Mouse (Mus musculus) brain, adult 2 months (tissue): ENCODE data around the gene Fcer2a.
A peak's percentile ranks its signal among the peaks of the same experiment; 100 is the strongest.

Experiments used
- DNase-seq: peaks from one replicate; pipeline ENCODE4 v3.0.0; 2011; ENCODE audit warnings: low read depth, low spot score

Gene Fcer2a

DNA sequence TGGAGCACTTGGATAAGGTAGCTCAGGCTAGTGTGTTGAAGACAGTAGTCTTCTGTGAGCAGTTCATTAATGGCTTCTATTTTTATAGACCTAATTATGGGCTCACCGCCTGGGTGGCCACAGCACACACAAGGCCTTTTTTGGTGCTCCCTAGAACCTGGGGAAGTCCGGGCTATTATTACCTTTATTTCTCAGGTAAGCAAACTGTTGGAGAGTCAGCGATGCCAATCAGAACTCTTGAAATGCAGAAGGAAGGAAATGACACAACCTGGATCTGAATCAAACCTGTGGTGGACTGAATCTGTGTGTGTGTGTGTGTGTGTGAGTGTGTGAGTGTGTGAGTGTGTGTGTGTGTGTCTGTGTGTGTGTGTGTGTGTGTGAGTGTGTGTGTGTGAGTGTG lies at the start of gene Fcer2a:
Gene Fcer2a, minus strand, starts transcription at position 55 of the 400 bp plus-strand sequence.
- no peak for DNase-seq

DNA sequence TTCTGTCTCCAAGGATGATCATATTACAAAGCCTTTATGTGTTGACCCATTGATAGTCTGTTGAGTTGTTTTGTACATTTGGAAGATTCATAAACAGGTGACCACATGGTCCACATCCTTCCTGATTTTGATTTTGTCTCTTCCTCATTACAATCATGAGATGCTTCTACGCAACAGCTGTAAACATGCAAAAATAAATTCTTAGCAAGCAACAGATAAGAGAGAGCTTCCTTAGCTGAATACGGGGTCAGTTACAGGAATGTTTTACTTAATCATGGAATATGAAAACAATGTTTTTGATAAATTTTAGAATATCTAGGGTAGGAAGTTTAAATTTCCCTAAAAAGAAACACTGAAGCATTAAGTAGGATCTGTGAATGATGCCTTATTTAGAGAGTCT lies 43.0 kb upstream of the Fcer2a start:
- no peak for DNase-seq

DNA sequence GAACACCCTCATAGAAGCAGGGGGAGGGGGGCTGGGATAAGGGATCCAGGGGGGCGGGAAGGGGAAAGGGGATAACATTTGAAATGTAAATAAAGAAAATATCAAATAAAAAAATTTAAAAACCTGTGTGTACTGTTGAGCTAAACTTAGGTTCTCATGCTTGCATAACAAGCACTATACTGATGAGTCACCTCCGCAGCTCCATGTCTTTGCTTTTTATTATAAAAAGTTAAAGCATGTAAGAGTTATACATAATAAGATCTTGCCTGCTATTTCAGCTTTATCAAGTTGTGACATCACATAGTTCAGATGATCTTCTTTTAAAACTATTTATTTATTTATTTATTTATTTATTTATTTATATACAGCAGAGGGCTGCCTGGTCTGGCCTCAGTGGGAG lies 41.6 kb upstream of the Fcer2a start:
- DNase-seq, result peak; percentile 48

DNA sequence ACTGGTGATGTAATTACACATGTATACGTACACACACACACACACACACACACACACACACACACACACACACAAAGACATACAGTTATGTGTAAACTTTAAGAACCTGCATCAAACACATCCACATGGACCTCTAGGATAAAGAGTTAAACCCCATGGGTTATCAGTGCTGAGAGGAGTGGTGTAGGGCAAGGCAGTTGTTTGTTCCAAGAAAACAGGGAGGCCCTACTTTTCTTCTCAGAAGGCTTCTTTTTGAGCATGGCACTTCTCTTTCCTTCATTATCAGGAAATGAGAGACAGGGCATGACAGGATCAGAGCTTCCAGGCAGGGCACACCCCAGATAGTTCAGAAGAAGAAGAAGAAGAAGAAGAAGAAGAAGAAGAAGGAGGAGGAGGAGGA lies 40.1 kb upstream of the Fcer2a start:
- no peak for DNase-seq

DNA sequence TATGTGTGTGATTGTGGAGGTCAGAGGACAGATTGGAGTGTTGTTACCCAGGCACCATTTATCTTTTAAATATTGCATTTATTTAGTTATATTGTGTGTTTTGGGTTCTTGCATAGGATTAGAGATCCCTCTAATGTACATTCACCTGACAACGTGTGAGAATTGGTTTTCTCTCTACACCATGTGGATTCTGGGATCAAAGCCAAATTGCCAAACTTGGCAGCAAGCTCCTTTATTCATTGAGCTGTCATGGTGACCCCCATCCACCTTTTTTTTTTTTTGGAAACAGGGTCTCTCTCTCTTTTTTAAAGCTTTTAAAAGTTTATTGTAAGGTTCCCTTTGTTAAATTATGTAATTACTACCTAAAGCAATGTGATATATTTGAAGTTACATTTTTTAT lies 27.1 kb upstream of the Fcer2a start:
- DNase-seq, result no peak

DNA sequence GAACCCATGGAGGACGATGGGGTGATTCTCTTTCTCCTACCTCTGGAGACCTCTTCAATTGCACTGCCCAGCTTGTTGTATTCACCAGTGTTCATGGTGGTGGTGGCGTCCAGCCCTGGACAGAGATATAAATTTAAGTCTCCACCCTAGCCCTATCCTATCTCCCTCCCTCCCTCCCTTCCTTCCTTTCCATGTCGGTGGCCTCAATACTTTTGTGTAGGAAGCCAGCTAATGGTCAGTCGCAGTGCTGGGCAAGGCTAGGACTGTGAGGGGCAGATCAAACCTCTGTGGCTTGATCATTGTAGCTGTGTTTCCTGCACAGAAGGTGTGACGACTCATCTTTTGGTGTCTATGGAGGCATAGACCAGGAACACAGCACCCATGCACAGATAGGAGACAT lies 26.6 kb upstream of the Fcer2a start, which contains the start of gene Clec4g:
Gene Clec4g, minus strand, starts transcription at position 101 of the 400 bp plus-strand sequence.
- no peak for DNase-seq

DNA sequence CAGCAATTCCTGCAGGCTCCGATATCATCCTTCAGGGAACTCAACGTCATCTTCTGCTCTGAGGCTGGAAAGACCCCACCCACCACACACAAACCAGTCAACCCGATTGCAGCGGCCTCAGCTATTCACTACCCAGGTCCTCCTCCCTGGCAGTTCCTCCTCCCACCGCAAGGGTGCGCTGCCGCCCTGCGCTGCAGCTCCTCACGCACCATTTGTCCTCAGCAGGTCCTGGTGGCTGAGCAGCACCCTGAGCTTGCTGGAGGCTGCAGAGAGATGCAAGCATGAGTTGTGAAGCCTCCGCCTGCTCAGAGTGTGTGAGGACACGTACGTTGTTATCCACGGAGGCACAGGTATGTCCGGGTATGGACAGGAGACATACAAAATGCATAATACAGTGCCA lies 24.6 kb upstream of the Fcer2a start:
- DNase-seq, result peak; percentile 61

DNA sequence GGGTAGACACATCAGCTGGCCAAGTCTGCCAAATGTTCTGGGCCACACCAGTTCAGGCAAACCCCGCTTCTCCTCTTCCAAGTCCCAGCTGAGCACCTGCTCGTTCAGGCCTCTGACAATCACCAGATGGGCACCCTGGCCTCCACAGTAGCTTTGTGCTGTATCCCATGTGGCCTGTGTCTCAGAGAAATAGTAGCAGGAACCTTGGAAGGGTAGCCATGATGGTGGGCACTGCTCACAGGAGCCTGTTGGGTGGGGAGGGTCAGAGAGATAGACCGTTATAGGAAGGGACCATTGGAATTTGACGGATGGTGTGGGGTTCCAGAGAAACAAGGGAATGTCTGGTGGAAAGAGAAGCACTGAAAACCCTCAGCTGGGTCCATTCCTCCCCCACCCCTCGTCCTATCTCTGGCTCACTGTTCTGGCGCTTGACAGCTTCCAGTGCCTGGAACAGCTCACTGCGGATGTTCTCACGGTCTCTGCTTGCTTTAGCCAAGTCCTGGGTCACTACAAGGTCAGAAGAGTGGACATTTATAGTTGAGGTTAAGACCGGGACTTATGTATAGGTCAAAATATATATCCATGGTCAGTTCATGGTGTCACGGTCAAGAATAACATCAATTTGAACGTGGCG lies 23.5 kb upstream of the Fcer2a start:
- no peak for DNase-seq

DNA sequence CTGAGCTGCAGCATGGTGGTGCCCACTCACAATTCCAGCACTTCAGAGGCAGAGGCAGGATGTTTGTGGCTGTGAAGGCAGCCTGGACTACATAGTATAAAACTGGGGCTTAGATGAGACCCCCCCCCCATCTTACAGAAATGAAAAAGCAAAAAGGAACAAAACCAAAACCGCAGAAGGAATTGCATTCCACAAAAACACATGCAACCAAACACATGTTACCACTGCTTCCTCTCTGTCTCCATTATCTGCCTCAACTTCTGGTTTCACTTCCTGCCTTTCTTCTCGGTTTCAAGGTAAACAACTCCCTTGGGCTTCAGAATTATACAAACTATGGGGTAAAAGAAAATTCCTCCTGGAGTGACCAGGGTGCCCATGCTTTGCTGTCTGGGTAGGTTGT lies 17.7 kb upstream of the Fcer2a start:
- DNase-seq, result peak; percentile 2

DNA sequence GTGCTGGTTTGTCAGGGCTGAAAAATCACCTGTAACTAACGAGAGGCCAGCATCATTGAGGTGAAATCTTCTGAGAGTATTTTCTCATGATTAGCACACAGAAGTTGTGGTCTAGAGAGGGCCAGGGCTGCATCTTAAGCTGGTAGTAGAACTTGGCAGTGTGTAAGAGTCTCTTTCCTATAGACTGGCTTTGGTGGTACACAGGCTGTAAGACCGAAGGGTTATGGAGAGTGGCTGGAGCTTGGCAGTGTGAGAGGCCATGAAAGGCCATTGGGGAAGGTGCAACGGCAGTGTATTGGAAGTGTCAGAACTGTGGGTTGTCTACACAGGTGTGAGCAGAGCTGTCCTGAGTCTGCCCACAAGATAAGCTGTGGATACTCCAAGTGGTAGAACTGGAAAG lies 16.3 kb upstream of the Fcer2a start:
- no peak for DNase-seq

DNA sequence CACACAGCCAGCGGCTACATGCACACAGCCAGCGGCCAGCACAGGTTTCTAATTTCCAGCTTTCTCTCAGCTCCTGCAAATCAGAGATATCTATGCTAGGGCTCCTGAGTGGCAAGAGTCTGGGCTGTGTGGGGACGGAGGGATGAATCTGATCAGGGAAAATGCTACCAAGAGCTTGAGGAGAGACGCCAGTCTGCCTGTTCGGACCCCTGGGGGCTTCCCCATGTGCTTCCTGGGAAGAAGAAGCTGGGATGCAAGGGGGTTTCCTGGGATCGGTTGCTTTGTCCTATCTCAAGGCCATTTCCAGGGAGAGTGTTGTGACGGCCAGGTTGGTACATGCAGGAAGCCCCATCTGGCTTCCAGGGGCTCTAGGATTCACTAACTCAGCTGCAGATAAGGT lies 13.6 kb upstream of the Fcer2a start:
- DNase-seq, result no peak

DNA sequence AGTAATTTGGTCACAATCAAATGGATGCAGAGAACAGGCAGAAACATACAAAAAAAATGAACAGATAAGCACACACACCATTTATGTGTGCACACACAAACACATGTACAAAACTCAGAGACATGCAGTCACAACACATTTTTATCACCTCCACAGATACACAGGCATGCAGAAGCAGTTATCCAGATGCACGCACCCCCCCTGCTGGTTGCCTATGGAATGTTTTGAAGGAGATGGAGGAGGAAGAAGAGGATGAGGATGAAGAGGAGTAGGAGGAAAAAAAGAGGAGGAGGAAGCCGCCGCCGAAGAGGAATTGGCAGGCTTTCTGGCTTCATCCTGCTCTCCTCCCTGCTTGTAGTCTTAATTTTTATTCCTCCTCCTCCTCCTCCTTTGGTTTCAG lies 11.7 kb upstream of the Fcer2a start:
- DNase-seq, result peak; percentile 49

DNA sequence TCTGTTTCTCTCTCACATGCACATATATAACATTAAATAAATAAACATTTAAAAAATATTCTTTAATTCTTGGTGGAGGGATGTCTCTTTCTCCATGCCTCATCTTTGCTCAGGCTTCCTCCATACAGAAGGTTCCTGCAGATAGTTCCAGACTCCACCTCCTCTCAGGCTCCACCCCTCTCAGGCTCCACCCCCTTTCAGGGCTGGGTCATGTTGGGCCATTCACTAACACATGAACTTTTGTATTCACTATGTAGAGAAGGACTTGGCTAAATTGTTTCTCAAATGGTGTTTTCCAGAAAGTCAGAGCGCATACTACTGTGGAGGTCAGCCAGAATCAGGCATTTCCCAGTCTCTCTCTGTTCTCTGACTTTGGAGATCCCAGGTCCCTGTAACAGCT lies 7.5 kb upstream of the Fcer2a start:
- DNase-seq, result no peak

DNA sequence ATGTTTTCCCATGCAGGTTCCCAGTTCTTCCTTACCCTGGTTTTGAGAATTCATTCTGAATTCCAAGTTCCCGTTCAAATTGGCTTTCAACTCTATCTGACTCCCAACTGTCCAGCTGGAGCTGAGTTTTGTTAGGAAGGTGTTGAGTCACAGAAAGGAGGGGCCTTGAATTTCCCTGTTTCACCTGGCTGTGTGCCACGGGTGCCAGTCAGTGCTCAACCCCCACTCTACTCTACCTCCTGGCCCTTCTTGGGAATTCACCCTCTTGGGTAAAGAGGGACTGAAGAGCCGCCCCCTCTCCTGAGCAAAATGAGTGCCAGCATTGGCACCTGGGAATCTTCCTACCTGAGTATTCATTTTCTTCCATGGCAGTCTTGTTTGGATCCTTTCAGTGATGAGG lies 3.2 kb downstream of the Fcer2a start:
- DNase-seq, result no peak

DNA sequence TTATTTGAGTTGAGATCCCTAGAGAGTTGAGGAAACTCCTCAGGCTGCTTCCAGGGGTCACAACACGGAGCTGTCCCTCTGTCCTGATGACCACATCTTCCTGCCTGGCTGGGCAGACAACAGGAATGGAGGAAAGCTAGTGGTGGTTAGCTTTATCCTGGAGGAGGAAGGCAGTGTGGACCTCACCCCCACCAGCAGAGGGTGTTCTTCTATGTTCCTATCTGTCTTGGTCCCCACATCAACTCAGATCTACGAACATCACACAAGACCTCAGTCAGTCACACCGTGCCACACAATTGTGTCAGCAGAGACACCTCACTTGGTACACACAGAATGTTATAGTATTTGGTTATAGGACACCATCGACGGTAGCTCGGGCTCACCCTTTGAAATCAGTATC lies 6.4 kb downstream of the Fcer2a start:
- DNase-seq, result no peak

DNA sequence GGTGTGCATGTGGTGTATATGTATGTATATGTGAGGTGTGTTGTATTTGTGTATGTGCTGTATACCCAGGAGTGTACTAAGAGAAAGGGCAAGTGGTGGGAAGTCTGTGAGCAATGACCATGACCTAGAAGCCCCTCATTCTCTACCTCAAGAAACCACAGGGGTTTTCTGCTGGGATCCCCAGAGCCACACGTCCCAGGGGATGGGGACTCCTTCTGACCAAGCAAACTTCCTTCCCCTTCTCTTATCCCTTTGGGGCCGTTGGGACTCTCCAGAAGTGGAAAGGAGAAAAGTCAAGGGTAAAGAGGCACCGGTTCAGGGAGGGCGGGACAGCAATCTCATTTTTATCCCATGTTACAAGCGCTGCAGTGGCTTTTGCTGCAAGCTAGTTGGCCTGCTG lies 8.6 kb downstream of the Fcer2a start:
- no peak for DNase-seq

DNA sequence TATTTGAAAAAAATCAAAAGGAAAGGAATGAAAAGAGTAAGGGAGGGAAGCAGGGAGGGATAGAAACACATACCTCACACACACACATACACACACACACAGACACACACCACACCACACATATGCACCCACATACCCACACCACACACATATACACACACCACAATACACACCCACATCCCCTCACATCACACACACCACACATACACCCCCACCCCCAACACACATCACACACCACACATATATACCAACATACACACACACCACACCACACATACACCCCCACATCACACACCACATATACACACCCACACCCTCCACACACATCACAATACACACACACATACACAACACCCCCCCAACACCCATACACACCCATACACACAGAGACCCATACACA lies 9.4 kb downstream of the Fcer2a start:
- DNase-seq, result no peak

DNA sequence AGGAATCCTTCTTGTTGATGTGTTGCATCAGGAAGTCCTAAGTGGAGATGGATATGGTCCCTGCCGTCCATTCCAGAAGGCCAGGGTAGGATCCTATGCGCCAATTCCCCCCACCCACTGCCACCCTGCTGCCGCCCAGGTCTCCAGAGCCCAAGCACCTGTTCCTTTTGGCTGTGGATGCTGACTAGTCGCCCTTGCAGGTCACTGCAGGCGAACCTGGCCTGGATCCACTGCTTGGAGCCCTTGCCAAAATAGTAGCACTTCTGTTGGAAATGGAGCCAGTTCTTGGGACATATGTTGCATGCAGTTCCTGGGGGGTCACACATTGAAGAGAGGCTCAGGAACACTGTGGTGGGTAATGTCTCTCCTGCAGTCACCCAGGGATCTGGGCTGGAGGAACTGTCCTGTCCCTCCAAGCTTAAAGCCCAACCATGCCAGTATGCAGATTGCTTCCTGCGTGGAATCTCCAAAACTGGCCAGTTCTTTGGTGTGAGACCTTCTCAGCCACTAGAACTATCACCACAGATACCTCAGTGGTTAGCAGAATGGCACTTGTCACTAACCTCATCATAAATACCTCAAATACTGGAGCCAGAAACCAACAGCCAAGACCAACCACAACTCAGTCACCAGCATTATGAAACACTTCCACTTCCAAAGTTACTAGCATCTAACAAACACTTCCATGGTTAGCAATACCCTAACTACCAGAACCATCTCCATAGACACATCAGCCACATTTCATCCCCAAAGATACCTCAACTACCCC lies 10.4 kb downstream of the Fcer2a start:
- peak; percentile 88 for DNase-seq

DNA sequence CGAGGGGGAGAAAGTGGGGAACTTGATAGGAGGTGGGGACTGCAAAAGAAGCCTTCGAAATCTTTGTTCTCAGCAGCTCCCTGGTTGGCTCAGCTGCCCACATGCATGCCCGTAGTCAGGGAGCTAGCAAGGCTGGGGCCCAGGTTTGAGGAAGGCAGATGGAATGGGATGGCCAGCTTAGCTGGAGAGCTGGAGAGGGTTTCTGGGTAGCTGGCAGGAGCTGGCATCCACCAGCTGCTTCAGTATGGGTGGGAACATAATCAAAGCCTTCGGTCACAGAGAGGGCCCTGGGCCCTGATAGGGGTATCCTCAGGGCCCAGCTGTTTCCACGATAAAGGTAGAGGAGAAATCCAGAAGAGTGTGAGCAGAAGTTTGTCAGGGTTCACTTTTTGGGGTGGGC lies 11.5 kb downstream of the Fcer2a start:
- peak; percentile 38 for DNase-seq

DNA sequence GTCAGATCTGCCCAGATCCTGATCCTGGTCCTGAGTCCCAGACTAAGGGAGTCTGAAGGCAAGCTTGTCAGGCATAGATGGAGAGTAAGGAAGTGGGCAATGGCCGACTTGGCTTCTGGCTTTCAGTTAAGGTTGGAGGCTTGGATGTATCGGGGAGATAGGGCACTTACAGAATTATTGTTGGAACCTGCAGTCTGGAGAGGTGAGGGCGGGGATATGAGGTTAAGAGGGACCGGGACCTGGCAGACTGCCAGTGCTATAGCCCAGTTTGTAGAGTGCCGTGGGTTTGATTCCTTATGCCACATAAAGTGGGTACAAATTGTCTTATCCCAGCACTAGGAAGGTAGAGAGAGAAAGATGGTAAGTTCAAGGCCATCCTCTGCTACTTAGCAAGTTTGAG lies 14.3 kb downstream of the Fcer2a start:
- DNase-seq, result no peak

DNA sequence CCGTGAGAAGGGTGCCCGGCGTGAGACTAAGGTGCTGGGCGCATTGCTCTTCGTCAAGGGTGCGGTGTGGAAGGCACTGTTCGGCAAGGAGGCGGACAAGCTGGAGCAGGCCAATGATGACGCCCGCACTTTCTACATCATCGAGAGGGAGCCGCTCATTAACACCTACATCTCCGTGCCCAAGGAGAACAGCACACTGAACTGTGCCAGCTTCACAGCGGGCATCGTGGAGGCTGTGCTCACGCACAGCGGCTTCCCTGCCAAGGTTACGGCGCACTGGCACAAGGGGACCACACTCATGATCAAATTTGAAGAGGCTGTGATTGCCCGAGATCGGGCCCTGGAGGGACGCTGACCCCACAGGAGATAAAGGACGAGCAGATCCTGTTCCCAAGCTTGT lies 14.7 kb downstream of the Fcer2a start:
- DNase-seq, result peak; percentile 74

DNA sequence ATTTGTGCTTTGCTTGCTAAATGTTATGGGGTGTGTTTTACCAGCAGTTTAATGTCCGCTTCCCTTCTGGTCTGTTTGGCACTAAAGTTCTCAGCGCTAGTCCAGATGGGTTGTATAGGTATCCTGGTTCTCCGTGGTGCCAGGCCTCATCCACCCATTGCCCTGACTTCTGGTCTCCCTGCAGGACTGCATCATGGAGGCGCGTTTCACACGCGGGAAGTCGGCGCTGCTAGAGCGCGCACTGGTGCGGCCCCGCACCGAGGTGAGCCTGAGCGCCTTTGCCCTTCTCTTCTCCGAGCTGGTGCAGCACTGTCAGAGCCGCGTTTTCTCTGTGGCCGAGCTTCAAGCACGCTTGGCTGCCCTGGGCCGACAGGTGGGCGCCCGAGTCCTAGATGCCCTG lies 15.1 kb downstream of the Fcer2a start:
- no peak for DNase-seq

DNA sequence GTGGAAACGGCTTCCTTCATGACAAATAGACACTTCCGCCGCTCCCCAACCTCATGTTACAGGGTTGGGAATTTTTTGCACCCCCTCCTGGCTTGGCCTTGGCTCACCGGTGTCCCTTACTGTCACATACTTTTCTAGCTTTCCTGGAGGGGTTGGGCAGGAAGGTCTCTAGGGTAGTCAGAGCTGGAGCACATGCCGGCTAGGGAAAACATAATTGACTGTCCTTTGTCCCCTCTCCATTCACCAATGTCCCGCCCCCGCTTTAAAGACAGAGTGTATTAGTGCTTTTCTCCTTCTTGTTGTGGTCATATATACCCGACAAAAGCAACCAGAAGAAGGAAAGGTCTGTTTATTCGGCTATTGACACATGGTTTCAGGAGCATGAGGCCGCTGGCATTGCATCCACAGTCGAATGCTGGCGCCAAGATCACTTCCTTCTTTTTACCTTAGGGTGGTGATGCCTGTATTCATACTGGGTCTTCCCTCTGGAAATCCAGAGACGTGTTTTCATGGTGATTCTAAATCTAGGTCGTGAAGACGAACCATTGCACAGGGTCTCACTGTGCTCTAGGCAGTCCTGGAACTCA lies 16.9 kb downstream of the Fcer2a start:
- DNase-seq, result peak; percentile 29
